Mouse (Mus musculus) neural tube, embryonic 13.5 days (tissue): ENCODE data around the gene Galp. TPM values are rescaled to one million over a fixed set of nuclear protein-coding genes. Genes with fewer than 3 reads are reported as not detected.
"Not testable (repeated sequence)": the region's sequence is repeated elsewhere in the genome, so short reads cannot be mapped to it uniquely, and the experiment has no call there.

ENCODE experiments used
- ATAC-seq: fragments of 200-750 bp; cut with Nextera tagmentation; 2 replicates; pipeline ENCODE4 v1.8.0; 2017; ENCODE audit warnings: low read depth, mild to moderate bottlenecking, moderate TSS enrichment, moderate library complexity
- H3K27ac ChIP-seq: fragments of 300-500 bp; sonication (generic); replicated peaks from 2 replicates; pipeline ENCODE4 v1.5.1; 2015; ENCODE audit warnings: moderate library complexity, mild to moderate bottlenecking, inconsistent platforms
- H3K27me3 ChIP-seq: fragments of 300-500 bp; sonication (generic); 2 replicates; pipeline ENCODE4 v1.6.1; 2015; ENCODE audit warnings: mild to moderate bottlenecking, inconsistent platforms
- H3K36me3 ChIP-seq: fragments of 300-500 bp; sonication (generic); 2 replicates; pipeline ENCODE4 v1.6.1; 2015; ENCODE audit warnings: mild to moderate bottlenecking, inconsistent platforms
- H3K4me1 ChIP-seq: fragments of 300-500 bp; sonication (generic); replicated peaks from 2 replicates; pipeline ENCODE4 v1.6.1; 2015; ENCODE audit warnings: inconsistent platforms
- H3K4me2 ChIP-seq: fragments of 300-500 bp; sonication (generic); 2 replicates; pipeline ENCODE4 v1.6.1; 2015; ENCODE audit warnings: inconsistent platforms, mild to moderate bottlenecking, moderate library complexity
- H3K4me3 ChIP-seq: fragments of 300-500 bp; sonication (generic); 2 replicates; pipeline ENCODE4 v1.5.1; 2015; ENCODE audit warnings: mild to moderate bottlenecking, inconsistent platforms
- H3K9ac ChIP-seq: fragments of 300-500 bp; sonication (generic); 2 replicates; pipeline ENCODE4 v1.6.1; 2015; ENCODE audit warnings: moderate library complexity, mild to moderate bottlenecking, inconsistent platforms
- H3K9me3 ChIP-seq: fragments of 300-500 bp; sonication (generic); 2 replicates; pipeline ENCODE4 v1.6.1; 2016; ENCODE audit warnings: inconsistent platforms
- WGBS: fragments of 180-500 bp; shearing (Covaris S2); methylation state at CpG from one replicate; pipeline ENCODE4 v1.1.7; 2015; 5-methylcytosine and 5-hydroxymethylcytosine counted together
- polyA plus RNA-seq: library from polyadenylated mRNA; unstranded; fragments of >200 nt; fragmentation: Nextera tagmentation; extraction: Ambion mirVana; gene quantifications from 2 replicates; pipeline ENCODE4 v1.2.1, GENCODE M21; 2015

Gene Galp
- polyA plus RNA-seq, 1 experiment from 2014 or later = not detected

DNA sequence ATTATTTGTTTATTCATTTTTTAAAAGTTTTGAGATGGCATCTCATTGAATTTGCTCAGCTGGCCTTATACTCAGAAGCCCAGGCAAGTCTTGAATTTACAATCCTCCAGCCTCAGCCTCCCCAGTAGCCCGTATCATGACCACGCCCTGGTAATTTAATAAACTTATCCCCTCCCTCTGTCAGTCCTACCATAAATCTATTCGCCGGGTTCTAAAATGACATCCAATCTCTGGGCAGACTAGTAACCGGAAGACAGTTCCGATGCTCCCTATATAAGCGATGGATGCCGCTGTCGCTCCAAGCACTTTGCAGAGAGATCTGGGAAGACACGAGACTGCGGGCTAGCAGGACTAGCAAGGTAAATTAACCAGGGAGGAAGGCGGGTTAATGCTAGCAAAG, 25.1 kb downstream of the Galp start, which contains the start of gene Zscan5b:
TSS of gene Zscan5b (plus strand) at position 301 of the 400 bp plus-strand sequence.
- no peaks in the 10 kb centered on the region for H3K4me1 ChIP-seq
- no peak within 1 kb of the TSS for H3K27ac ChIP-seq
- no peak within 1 kb of the TSS for H3K9ac ChIP-seq
- H3K4me3 ChIP-seq = no peak within 1 kb of the TSS
- no peak within 1 kb of the TSS for H3K4me2 ChIP-seq
- no peak for ATAC-seq
- H3K36me3 ChIP-seq = no peaks in the 10 kb centered on the region
- no peaks in the 10 kb centered on the region for H3K9me3 ChIP-seq
- H3K27me3 ChIP-seq = no peaks in the 10 kb centered on the region
- 90% methylated on average over 12 of the region's 12 CpGs for WGBS

- 61% methylated on average over 8 of the region's 8 CpGs for WGBS
- not testable (repeated sequence) for H3K36me3 ChIP-seq, ATAC-seq, H3K9me3 ChIP-seq, H3K9ac ChIP-seq, H3K4me2 ChIP-seq, H3K4me3 ChIP-seq, H3K27ac ChIP-seq, H3K27me3 ChIP-seq, H3K4me1 ChIP-seq
These were observed 31.6 kb downstream of the Galp start for GRCm38 (mm10) chr7:6228491-6228890.

GRCm38 (mm10) chr7:6239787-6240186, 42.9 kb downstream of the Galp start:
- H3K4me1 ChIP-seq = no peaks in the 10 kb centered on the region
- no peaks in the 10 kb centered on the region for H3K9me3 ChIP-seq
- H3K27ac ChIP-seq = no peak overlapping the region
- no peak overlapping the region for H3K4me2 ChIP-seq
- no peaks in the 10 kb centered on the region for H3K36me3 ChIP-seq
- no peak for ATAC-seq
- H3K27me3 ChIP-seq = no peaks in the 10 kb centered on the region
- WGBS = 65% methylated on average over 11 of the region's 11 CpGs
- no peak overlapping the region for H3K4me3 ChIP-seq
- no peak overlapping the region for H3K9ac ChIP-seq

GRCm38 (mm10) chr7:6240841-6241425, 44.0 kb downstream of the Galp start:
- not testable (repeated sequence) for H3K4me2 ChIP-seq, H3K9ac ChIP-seq, H3K36me3 ChIP-seq, H3K9me3 ChIP-seq, ATAC-seq, H3K27ac ChIP-seq, H3K4me1 ChIP-seq, H3K4me3 ChIP-seq, H3K27me3 ChIP-seq
- 21% methylated on average over 1 of the region's 1 CpGs for WGBS

DNA sequence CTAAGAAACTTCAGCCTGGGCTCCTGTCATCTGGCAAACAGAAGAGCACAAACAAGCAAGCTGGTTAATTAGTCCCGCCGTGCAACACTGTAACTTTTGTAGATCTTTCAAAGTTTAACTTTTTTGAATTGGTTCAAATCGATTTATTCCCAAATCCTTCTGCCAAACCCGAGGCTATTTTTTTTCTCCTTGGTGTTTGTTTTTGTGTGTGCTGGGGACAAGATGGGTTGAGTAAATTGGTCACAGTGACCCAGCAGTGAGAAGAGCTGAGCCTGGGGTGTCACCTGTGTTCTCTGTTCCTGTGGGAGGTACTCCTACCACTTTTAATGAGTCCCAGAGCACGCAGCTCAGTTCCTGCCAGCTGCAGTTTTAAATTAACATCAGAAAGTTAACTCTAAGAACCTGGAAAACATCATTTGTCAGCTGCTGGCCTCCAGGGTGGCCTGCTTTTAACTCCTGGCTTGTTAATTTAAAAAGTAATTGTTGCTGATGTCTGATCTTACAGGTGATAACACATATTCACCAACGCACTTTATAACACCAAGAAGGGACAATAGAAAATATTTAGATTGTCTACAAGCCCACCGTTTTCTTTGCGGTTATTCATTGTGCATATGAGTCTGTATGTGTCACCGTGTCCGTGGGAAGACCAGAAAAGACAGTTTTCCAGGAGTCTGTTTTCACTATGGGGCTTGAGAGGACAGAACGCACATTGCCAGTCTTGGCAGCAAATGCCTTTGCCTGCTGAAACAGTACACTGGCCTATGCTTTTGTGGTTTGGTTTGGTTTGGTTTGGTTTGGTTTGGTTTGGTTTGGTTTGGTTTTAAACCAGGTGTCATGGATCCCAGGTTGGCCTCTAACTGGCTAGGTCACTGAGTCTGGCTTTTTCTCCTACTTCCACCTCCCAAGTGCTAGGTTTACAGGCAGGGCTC, 47.7 kb downstream of the Galp start:
- Histone ChIP-seq H3K9ac (no peak overlapping the region), H3K27ac (no peak overlapping the region), H3K9me3 (no peaks in the 10 kb centered on the region), H3K36me3 (no peaks in the 10 kb centered on the region), H3K4me2 (no peak overlapping the region), H3K4me1 (no peaks in the 10 kb centered on the region), H3K27me3 (no peaks in the 10 kb centered on the region), H3K4me3 (no peak overlapping the region)
- no peak for ATAC-seq
- WGBS = 57% methylated on average over 11 of the region's 11 CpGs

DNA sequence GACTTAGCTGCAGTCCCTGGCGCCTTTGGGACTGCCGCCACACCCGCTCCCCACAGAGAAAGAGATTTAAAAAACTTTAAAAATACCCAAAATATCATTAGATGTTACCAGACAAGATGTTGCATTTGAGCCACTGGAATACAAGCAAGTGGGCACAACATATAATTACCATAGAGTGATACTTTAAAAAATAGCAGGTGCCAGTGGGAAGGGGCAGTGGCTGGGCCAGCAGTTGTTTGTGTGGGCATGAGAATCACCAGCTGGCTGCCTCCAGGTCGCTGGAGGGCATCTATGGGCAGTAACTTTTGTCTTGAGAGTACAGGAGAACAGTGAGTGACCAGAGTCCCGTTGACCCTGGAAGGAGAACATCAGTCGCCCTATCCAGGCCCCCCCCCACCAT, 55.5 kb downstream of the Galp start, which contains the start of gene Epp13:
TSS of gene Epp13 (plus strand) at position 301 of the 400 bp plus-strand sequence.
- 89% methylated on average over 6 of the region's 6 CpGs for WGBS
- H3K9me3 ChIP-seq = no peaks in the 10 kb centered on the region
- no peak within 1 kb of the TSS for H3K4me2 ChIP-seq
- no peaks in the 10 kb centered on the region for H3K36me3 ChIP-seq
- H3K4me3 ChIP-seq = no peak within 1 kb of the TSS
- no peak within 1 kb of the TSS for H3K27ac ChIP-seq
- no peaks in the 10 kb centered on the region for H3K27me3 ChIP-seq
- no peak for ATAC-seq
- H3K4me1 ChIP-seq = no peaks in the 10 kb centered on the region
- no peak within 1 kb of the TSS for H3K9ac ChIP-seq

DNA sequence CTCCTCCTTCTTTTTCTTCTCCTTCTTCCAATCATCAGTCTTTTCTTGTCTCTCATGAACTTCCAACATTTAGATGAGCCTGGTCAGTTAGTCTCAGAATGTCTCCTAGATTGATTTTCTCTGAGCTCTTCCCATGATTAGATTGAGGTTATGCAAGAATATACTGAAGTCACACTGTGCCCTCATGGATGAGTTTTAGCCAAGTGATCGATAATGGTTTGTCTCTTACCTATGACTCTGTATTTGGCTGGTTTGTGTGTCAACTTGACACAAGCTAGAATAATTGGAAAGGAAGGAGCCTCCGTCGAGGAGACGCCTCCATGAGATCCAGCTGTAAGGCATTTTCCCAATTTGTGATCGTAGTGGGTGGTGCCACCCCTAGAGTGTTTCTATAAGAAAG, 57.6 kb downstream of the Galp start:
- ATAC-seq = no peak
- 93% methylated on average over 5 of the region's 5 CpGs for WGBS
- Histone ChIP-seq H3K9me3 (no peaks in the 10 kb centered on the region), H3K4me3 (no peak overlapping the region), H3K4me2 (no peak overlapping the region), H3K36me3 (no peaks in the 10 kb centered on the region), H3K4me1 (no peaks in the 10 kb centered on the region), H3K27me3 (no peaks in the 10 kb centered on the region), H3K27ac (no peak overlapping the region), H3K9ac (no peak overlapping the region)

GRCm38 (mm10) chr7:6257386-6257785, 60.5 kb downstream of the Galp start:
- Histone ChIP-seq H3K9ac (no peak overlapping the region), H3K4me2 (no peak overlapping the region), H3K27me3 (no peaks in the 10 kb centered on the region), H3K4me1 (no peaks in the 10 kb centered on the region), H3K9me3 (no peaks in the 10 kb centered on the region; the same call in 1 of the 2 replicates), H3K4me3 (no peak overlapping the region), H3K36me3 (no peaks in the 10 kb centered on the region), H3K27ac (no peak overlapping the region)
- WGBS = 84% methylated on average over 4 of the region's 4 CpGs
- ATAC-seq = no peak

DNA sequence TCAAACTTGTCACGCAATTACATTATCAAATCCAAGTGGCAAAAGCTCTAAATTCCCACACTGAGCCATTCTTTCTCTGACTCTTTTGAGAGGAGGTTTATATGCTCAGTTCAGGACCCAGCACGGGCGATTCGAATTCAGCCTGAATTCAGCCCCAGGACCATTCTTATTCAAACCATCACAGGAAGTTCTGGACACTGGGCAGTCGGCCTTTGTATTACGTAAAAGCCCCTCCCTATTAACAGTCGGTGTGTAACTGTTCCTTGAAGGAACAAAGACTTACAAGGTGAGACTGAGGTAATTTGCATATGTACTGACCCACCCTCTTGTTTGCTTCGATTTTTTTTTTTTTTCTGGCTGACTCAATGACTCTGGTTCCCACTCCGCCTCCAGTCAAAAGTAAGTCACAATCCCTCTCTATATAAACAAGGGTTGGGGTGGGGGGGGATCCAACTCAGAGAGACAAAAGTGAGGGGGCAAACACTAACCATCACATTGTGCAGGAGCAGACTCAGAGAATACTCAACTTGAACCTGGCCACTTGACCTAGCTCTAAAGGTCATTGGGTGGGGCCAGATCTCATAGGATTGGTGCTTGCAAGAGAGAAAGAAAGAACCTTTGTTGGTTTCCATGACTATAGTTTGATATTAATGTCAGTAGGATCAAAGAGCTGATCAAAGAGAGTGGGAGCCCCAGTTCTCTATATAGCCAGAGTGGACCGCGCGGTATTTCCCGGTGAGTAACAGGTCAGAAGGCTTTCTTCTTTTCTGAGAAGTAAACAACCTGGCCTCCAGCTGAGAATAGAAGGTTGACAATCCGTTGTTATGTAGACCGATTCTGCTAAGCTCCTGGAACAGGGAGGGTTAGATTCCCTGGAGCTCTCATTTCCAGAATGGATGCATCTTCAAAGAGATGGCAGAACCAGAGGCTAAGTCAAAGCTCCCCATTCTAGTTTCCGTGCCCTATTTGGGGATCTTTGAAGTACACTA, 61.6 kb downstream of the Galp start:
- no peaks in the 10 kb centered on the region for H3K36me3 ChIP-seq
- 29% methylated on average over 16 of the region's 16 CpGs for WGBS
- no peak overlapping the region for H3K27ac ChIP-seq
- no peak overlapping the region for H3K9ac ChIP-seq
- H3K4me2 ChIP-seq = no peak overlapping the region
- ATAC-seq = no peak
- H3K4me3 ChIP-seq = no peak overlapping the region
- H3K27me3 ChIP-seq = no peaks in the 10 kb centered on the region
- no peaks in the 10 kb centered on the region for H3K4me1 ChIP-seq
- no peaks in the 10 kb centered on the region; the same call in 1 of the 2 replicates for H3K9me3 ChIP-seq

GRCm38 (mm10) chr7:6260004-6260403, 63.1 kb downstream of the Galp start:
- H3K27ac ChIP-seq, H3K27me3 ChIP-seq, H3K9me3 ChIP-seq, H3K4me2 ChIP-seq, ATAC-seq, H3K4me1 ChIP-seq, H3K4me3 ChIP-seq, H3K36me3 ChIP-seq, H3K9ac ChIP-seq: not testable (repeated sequence)
- 51% methylated on average over 2 of the region's 2 CpGs for WGBS

DNA sequence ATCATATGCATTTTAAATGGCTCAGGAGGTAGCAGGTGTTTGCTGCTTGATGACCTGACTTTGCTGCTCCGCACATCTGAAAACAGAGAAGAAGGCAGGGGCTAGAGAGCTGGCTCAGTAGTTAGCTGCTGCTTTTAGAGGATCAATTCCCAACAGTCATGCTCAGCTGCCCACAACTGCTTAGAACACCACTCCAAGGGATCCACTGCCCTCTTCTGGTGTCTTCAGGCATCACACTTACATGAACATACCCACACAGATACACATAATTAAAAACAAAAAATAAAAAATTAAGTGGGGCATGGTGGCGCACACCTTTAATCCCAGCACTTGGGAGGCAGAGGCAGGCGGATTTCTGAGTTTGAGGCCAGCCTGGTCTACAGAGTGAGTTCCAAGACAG, 65.2 kb downstream of the Galp start:
- no peaks in the 10 kb centered on the region for H3K36me3 ChIP-seq
- H3K27ac ChIP-seq = no peak overlapping the region
- WGBS = 84% methylated on average over 3 of the region's 3 CpGs
- H3K9ac ChIP-seq = no peak overlapping the region
- no peak overlapping the region for H3K4me3 ChIP-seq
- H3K27me3 ChIP-seq = no peaks in the 10 kb centered on the region
- no peak overlapping the region for H3K4me2 ChIP-seq
- no peak for ATAC-seq
- H3K4me1 ChIP-seq = no peaks in the 10 kb centered on the region
- no peaks in the 10 kb centered on the region; the same call in 1 of the 2 replicates for H3K9me3 ChIP-seq

DNA sequence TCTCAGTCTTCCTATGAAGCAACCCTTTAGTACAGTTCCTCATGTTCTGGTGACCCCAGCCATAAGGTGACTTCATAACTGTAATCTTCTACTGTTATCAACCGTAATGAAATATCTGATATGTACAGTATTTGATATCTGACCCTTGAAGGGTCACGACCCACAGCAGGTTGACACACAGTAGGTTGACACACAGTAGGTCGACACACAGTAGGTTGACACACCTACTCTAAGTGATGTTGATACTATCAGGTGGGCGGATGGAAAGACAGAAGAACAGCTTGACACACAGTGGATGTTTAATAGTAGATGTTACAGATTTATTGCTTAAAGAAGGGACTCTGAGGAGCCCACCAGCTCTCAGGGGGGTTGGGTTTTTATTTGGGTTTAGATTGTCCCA, 66.1 kb downstream of the Galp start:
- no peak overlapping the region for H3K27ac ChIP-seq
- no peak overlapping the region for H3K4me3 ChIP-seq
- H3K4me2 ChIP-seq = no peak overlapping the region
- H3K9ac ChIP-seq = no peak overlapping the region
- no peaks in the 10 kb centered on the region for H3K27me3 ChIP-seq
- H3K36me3 ChIP-seq = no peaks in the 10 kb centered on the region
- no peaks in the 10 kb centered on the region for H3K4me1 ChIP-seq
- WGBS = 83% methylated on average over 4 of the region's 4 CpGs
- ATAC-seq = no peak
- no peaks in the 10 kb centered on the region; the same call in 1 of the 2 replicates for H3K9me3 ChIP-seq
